Mouse (Mus musculus): ENCODE data around the gene Srgap3.

DNA sequence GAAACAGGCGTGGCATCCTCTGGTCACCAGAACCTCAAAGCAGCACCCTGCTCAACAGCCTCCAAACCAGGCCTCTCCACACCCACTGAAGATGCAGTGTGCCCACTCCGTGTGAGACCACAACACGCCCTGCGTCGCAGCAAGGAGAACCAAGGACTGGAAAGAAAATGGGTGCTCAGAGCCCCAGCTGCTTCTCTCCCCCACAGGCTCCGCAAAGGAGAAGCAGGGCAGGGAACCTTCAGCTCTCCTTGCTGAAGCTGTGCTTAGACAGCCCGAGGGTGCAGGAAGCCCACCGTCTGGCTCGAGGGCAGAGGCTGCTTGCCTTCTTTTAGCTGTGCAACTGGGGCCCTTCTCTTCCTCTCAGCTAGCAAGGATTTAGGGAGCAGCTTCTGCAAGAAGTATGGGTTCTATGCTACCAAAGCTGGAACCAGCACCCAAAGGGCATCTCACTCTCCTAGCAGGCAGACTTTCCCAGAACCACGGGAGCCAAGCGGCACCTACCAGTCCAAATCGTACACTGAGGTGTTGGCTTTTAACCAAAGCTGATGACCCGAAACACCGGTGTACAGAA lies 1.8 kb downstream of the Srgap3 start:
- TF ChIP-seq CTCF (IDR thresholded peaks at IDR 0.05) (no peak), EP300 (IDR thresholded peaks at IDR 0.05) (no peak)

All from lung, postnatal 0 days (tissue).